Mouse (Mus musculus): ENCODE measurements around the gene Zfand3. TPM values are rescaled to one million over a fixed set of nuclear protein-coding genes. Genes with fewer than 3 reads are reported as not detected.

Zfand3 gene
- polyA plus RNA-seq, 1 experiment from 2014 or later, result 54.9 TPM

DNA sequence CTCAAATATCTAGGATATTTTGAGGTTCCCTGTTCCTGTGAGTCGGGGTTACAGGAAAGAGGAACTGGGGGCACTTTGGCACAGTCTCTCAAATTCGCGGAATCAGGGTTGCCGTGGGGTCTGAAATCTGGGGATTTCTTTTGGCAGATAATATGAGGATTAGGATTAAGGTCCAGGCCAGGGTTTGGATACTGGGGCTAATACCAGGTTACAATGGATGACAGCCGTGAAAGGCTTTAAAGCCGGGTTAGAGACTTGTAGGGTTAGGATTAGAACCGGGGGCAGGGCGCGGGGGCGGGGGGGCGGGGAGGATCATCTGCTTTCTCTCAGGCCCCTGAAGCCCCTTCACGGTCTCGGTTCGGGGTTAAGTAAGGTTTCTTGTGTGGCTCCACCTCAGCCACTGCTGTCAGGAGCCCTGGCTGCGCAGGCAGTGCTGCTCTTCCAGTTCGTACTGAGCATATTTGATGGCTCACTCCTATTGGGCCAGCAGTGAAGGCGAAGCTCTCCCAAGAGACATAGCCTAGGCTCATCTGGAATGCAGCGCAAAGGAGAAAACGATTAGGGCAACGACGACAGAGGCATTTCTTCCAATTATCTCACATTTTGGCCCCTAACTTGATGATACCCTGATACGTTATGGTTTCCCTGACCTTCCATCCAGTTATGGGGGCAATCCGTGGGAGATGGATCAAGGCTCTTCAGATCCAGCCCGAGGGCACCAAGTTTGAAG, 5.8 kb upstream of the Zfand3 start:
- Histone ChIP-seq H3K36me3 (no peaks in the 10 kb centered on the region), H3K27ac (replicated peaks) (no peak overlapping the region), H3K4me2 (replicated peaks) (no peak overlapping the region), H3K4me3 (replicated peaks) (no peak overlapping the region), H3K4me1 (peaks cover 5% of the 10 kb centered on the region; the same call in 1 of the 2 replicates), H3K27me3 (no peaks in the 10 kb centered on the region), H3K9me3 (replicated peaks) (no peaks in the 10 kb centered on the region), H3K9ac (no peak overlapping the region)
- 67% methylated on average over 24 of the region's 24 CpGs for WGBS
- ATAC-seq (ENCODE audit: insufficient number of reproducible peaks, low FRiP score, low TSS enrichment, low read depth), result no peak

DNA sequence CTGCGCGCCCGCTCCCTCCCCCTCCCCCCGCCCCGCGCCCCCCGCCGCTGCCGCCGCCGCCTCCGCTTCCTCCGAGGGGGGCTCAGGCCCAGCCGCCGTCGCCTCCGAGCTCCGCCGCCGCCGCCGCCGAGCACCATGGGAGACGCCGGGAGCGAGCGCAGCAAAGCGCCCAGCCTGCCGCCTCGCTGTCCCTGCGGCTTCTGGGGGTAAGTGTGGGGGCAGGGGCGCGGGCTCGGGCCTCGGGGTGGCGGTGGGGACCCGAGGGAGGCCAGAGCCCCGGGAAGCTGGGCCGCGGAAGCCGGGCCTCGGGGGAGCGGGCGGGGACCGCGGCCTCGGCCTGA, 540 bp downstream of the Zfand3 start:
- WGBS, result under 1% methylated on average over 35 of the region's 47 CpGs
- peaks cover 33% of the 10 kb centered on the region for H3K4me1 ChIP-seq
- peak overlapping the region; percentile 93 for H3K4me3 ChIP-seq (replicated peaks)
- no peaks in the 10 kb centered on the region for H3K27me3 ChIP-seq
- no peak; the same call in 1 of the 2 replicates for ATAC-seq (ENCODE audit: insufficient number of reproducible peaks, low FRiP score, low TSS enrichment, low read depth)
- no peaks in the 10 kb centered on the region for H3K9me3 ChIP-seq (replicated peaks)
- H3K9ac ChIP-seq, result peak overlapping the region; percentile 98
- no peaks in the 10 kb centered on the region for H3K36me3 ChIP-seq
- H3K4me2 ChIP-seq (replicated peaks), result peak overlapping the region; percentile 64
- H3K27ac ChIP-seq (replicated peaks), result peak overlapping the region; percentile 100

DNA sequence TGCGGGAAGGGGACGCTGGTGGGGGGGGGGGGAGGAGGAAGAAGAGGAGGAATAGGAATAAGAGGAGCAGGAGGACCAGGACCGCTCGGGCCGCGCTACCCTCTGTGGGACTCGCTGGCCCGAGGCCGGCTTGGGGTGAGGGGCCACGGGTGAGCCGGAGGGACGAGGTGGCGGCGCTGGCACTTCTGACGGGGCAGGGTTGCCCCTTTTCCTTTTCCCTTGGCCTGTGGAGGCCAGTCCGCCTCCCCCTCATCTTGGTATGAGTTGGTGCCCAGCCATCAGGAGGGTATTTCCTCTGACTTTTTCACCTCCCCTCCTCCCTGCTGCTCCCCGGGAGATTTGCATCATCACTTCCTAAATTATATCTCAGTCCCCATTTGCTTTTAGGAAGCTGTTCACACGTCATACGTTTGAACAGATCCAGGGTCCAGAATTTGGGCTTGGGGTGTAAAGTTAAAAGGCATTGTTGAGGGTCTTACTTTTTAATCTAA, 963 bp downstream of the Zfand3 start:
- Histone ChIP-seq H3K9me3 (replicated peaks) (no peaks in the 10 kb centered on the region), H3K27me3 (no peaks in the 10 kb centered on the region), H3K27ac (replicated peaks) (peak overlapping the region; percentile 100), H3K36me3 (no peaks in the 10 kb centered on the region), H3K9ac (peak overlapping the region; percentile 98), H3K4me1 (peaks cover 37% of the 10 kb centered on the region), H3K4me2 (replicated peaks) (peak overlapping the region; percentile 64), H3K4me3 (replicated peaks) (peak overlapping the region; percentile 93)
- ATAC-seq (ENCODE audit: insufficient number of reproducible peaks, low FRiP score, low TSS enrichment, low read depth), result peak; percentile 8; the same call in 1 of the 2 replicates
- 0% methylated on average over 17 of the region's 19 CpGs for WGBS

DNA sequence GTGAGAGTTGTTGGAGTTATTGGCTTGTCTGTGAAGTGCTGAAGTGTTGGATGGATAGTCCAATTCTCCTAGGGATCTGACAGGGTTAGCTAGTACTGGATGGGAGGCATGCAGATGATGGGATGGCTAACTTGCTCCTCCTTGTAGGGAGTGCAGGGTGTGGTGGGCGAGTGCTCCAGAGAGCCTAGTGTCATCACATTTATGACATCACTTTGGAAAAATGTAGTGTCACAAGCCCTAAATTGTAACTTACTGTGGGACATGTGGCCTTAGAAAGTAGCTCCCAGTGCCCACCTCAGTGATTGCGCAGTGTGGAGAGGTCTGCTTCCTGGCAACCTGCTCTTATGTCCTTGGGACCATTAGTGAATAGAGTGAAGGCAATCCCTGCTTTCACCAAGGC, 2.3 kb downstream of the Zfand3 start:
- H3K9me3 ChIP-seq (replicated peaks), result no peaks in the 10 kb centered on the region
- H3K4me1 ChIP-seq, result peaks cover 40% of the 10 kb centered on the region
- no peak for ATAC-seq (ENCODE audit: insufficient number of reproducible peaks, low FRiP score, low TSS enrichment, low read depth)
- no peak overlapping the region for H3K27ac ChIP-seq (replicated peaks)
- WGBS, result 69% methylated on average over 2 of the region's 2 CpGs
- H3K4me3 ChIP-seq (replicated peaks), result no peak overlapping the region
- H3K9ac ChIP-seq, result no peak overlapping the region
- peak overlapping the region; percentile 27 for H3K4me2 ChIP-seq (replicated peaks)
- no peaks in the 10 kb centered on the region for H3K27me3 ChIP-seq
- H3K36me3 ChIP-seq, result no peaks in the 10 kb centered on the region

DNA sequence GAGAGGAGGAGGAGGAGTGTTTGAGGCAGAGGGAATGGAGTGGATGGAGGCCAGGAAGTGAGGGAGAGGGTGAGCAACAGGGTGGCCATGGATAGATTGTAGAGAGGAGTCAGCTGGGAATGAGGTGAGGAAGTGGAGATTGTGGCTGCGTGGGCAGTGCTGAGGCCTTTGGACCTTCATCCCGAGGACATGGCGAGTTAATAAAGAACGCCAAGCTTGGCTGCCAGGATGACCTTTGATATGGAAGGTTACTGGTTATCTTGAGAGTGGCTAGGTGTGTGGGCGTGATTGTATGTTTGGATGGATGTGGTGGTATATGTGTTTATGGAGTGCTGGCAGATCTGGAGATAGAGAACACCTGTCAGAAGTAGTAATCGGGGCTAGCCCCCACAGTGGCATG, 3.4 kb downstream of the Zfand3 start:
- H3K4me1 ChIP-seq, result peaks cover 40% of the 10 kb centered on the region
- WGBS, result 82% methylated on average over 6 of the region's 6 CpGs
- no peak overlapping the region for H3K4me3 ChIP-seq (replicated peaks)
- H3K9me3 ChIP-seq (replicated peaks), result no peaks in the 10 kb centered on the region
- H3K4me2 ChIP-seq (replicated peaks), result peak overlapping the region; percentile 27; the same call in 1 of the 2 replicates
- no peak overlapping the region for H3K27ac ChIP-seq (replicated peaks)
- H3K27me3 ChIP-seq, result no peaks in the 10 kb centered on the region
- no peak overlapping the region for H3K9ac ChIP-seq
- no peak for ATAC-seq (ENCODE audit: insufficient number of reproducible peaks, low FRiP score, low TSS enrichment, low read depth)
- H3K36me3 ChIP-seq, result no peaks in the 10 kb centered on the region

DNA sequence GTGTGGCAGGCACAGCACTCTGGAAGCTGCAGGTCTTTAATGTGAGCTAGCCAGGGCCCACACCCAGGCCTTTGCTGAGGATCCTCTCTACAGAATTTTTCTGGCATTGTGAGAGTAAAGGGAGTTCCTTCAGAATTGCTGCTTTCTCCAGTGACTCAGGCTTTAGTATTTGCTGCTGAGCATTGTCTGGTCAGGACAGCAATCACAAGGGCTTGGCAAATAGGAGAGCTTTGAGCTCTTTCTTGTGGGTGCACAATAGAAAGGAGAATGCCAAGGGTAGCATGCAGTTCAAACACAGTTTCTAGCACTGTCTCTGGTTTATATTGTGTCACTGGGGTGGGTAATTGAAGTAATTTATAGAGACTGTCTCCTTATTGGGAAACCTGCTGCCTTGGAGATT, 3.9 kb downstream of the Zfand3 start:
- ATAC-seq (ENCODE audit: insufficient number of reproducible peaks, low FRiP score, low TSS enrichment, low read depth), result no peak
- Histone ChIP-seq H3K27me3 (no peaks in the 10 kb centered on the region), H3K4me3 (replicated peaks) (no peak overlapping the region), H3K4me2 (replicated peaks) (no peak overlapping the region), H3K27ac (replicated peaks) (no peak overlapping the region), H3K36me3 (no peaks in the 10 kb centered on the region), H3K4me1 (peaks cover 38% of the 10 kb centered on the region), H3K9me3 (replicated peaks) (no peaks in the 10 kb centered on the region), H3K9ac (no peak overlapping the region)

DNA sequence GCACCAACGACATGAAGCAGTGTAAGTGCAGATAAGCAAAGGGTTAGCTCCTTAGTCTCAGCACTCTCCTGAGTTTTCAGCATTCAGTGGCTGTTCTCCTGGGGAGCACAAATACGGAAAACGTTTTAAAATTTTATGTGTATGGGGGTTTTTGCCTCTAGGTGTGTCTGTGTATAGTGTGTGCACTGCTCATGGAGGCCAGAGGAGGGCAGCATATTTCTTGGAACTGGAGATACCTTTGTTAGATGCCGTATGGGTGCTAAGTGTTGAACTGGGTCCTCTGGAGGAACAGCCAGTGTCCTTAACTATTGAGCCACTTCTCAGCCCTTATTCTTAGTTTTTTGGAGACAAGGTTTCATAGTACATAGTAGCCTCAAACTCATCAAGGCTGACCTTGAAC, 10.1 kb downstream of the Zfand3 start:
- Histone ChIP-seq H3K9me3 (replicated peaks) (no peaks in the 10 kb centered on the region), H3K4me1 (peaks cover 20% of the 10 kb centered on the region), H3K9ac (no peak overlapping the region), H3K27me3 (no peaks in the 10 kb centered on the region), H3K4me2 (replicated peaks) (no peak overlapping the region), H3K4me3 (replicated peaks) (no peak overlapping the region), H3K36me3 (no peaks in the 10 kb centered on the region), H3K27ac (replicated peaks) (no peak overlapping the region)
- WGBS, result 95% methylated on average over 4 of the region's 4 CpGs
- ATAC-seq (ENCODE audit: insufficient number of reproducible peaks, low FRiP score, low TSS enrichment, low read depth), result no peak

DNA sequence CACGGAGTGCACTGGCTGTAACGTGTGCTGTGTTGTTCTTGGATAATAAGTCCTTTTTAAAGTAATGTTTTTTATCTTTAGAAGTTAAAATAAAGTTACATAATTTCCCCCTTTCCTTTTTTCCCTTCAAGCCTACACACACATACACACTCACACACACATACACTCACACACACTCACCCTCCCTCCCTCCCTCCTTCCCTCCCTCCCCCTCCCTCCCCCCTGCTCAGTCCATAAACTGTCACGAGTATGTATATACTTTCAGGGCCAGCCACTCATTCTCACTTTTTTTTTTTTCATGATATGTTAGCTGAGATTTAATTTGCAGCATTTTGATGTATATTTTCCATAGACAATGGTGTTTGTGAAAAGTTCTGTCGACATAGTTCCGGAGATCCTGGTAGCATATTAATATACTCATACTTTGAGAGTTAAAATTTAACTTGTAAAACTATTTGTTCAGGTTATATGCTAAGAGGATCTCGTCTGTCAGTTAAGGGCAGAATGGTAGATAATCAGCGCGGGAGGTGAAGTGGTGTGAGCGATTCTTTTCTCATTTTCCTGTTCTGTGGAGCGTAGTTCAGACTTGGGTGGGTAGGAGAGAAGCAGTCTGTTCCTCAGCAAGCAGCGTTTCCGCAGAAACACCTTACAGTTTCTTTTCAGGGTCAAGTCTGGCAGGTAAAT, 14.5 kb downstream of the Zfand3 start:
- 80% methylated on average over 12 of the region's 12 CpGs for WGBS
- no peak for ATAC-seq (ENCODE audit: insufficient number of reproducible peaks, low FRiP score, low TSS enrichment, low read depth)
- Histone ChIP-seq H3K4me1 (peaks cover 29% of the 10 kb centered on the region), H3K36me3 (no peaks in the 10 kb centered on the region), H3K9ac (no peak overlapping the region), H3K4me3 (replicated peaks) (no peak overlapping the region), H3K9me3 (replicated peaks) (no peaks in the 10 kb centered on the region), H3K27me3 (no peaks in the 10 kb centered on the region), H3K27ac (replicated peaks) (no peak overlapping the region), H3K4me2 (replicated peaks) (no peak overlapping the region)

DNA sequence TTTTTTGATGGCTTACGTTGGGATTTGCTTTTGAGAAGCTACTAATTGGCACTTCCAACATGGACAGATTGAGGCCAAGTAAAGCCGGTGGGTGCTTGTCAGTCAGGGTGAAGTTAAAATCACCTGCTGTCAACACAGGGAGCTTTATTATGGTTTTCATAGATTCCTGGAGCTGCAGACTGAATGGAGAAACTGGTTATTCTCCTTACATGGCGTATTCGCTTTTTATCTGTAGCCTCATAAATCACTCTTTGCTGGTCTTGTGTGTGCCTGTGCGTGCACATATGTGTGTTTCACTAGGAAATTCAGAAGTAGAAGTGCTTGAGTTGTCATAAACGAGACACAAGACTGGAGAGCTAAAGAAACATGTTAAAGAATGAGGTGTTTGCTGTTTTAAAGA, 15.4 kb downstream of the Zfand3 start:
- H3K4me1 ChIP-seq, result peaks cover 32% of the 10 kb centered on the region
- no peak for ATAC-seq (ENCODE audit: insufficient number of reproducible peaks, low FRiP score, low TSS enrichment, low read depth)
- no peak overlapping the region for H3K4me3 ChIP-seq (replicated peaks)
- no peak overlapping the region for H3K27ac ChIP-seq (replicated peaks)
- no peaks in the 10 kb centered on the region for H3K9me3 ChIP-seq (replicated peaks)
- no peaks in the 10 kb centered on the region for H3K36me3 ChIP-seq
- no peak overlapping the region for H3K4me2 ChIP-seq (replicated peaks)
- no peaks in the 10 kb centered on the region for H3K27me3 ChIP-seq
- H3K9ac ChIP-seq, result no peak overlapping the region
- 73% methylated on average over 6 of the region's 6 CpGs for WGBS

DNA sequence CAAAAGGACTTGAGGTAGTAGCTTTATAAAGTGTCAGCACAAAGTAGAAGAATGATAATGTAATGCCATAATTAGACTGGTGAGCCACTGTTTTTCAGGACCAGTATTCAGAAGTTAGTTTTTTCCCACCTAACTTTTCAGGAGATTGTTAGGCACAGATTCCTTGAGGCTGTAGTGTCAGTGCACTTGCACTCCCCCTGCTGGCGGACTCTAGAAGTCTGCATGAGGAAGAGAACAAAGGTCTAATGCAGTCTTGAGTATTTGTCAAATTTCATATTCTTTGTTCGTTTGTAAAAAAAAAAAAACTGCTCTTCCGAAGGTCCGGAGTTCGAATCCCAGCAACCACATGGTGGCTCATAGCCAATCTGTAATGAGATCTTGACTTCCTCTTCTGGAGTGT, 20.1 kb downstream of the Zfand3 start:
- Histone ChIP-seq H3K9ac (no peak overlapping the region), H3K4me3 (replicated peaks) (no peak overlapping the region), H3K4me1 (peaks cover 65% of the 10 kb centered on the region), H3K9me3 (replicated peaks) (no peaks in the 10 kb centered on the region), H3K27ac (replicated peaks) (no peak overlapping the region), H3K4me2 (replicated peaks) (no peak overlapping the region), H3K36me3 (no peaks in the 10 kb centered on the region), H3K27me3 (no peaks in the 10 kb centered on the region)
- 59% methylated on average over 5 of the region's 5 CpGs for WGBS
- no peak for ATAC-seq (ENCODE audit: insufficient number of reproducible peaks, low FRiP score, low TSS enrichment, low read depth)

DNA sequence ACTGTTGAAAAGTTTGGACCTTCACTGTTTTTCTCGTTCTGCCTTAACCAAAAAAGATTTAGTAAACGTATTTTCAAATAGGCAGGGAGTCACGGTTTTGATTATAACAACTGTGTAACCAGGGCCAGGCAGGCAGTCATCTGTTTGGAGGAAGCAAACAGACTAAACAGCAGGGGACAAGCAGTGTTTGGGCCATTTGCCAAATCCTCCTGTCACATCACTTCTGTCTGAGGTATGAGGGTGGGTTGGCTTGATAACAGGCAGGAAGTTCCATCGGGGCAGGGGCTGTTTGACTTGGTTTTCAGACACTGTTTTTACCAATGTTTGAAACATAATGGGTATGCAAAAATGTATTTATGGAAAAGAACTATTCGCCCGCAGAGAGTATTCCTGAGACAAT, 22.1 kb downstream of the Zfand3 start:
- no peaks in the 10 kb centered on the region for H3K36me3 ChIP-seq

More for the DNA sequence above, 22.1 kb downstream of the Zfand3 start:
- ATAC-seq (ENCODE audit: insufficient number of reproducible peaks, low FRiP score, low TSS enrichment, low read depth), result no peak
- Histone ChIP-seq H3K4me3 (replicated peaks) (no peak overlapping the region), H3K27me3 (no peaks in the 10 kb centered on the region), H3K9ac (no peak overlapping the region), H3K27ac (replicated peaks) (peak overlapping the region; percentile 31; the same call in 1 of the 2 replicates), H3K4me2 (replicated peaks) (no peak overlapping the region), H3K4me1 (peaks cover 58% of the 10 kb centered on the region), H3K9me3 (replicated peaks) (no peaks in the 10 kb centered on the region)
- 20% methylated on average over 6 of the region's 6 CpGs for WGBS
